Mouse (Mus musculus): ENCODE measurements around the gene Spp1. TPM values are rescaled to one million over a fixed set of nuclear protein-coding genes. Genes with fewer than 3 reads are reported as not detected.

Gene Spp1
- 0.77 and 2.2 TPM in 2 replicates for total RNA-seq (2012; rRNA removed)
- polyA plus RNA-seq (2012; ENCODE audit: insufficient read depth in 1 of 2, insufficient read length in 2 of 2, low read depth in 1 of 2, low replicate concordance in 2 of 2, missing spikeins in 1 of 2), result under 1 TPM in 1 of 2 experiments, not detected in 1; 0.35 TPM

GRCm38 (mm10) chr5:104434835-104435301 is at the start of gene Spp1:
Gene Spp1 (plus strand): TSS chr5:104435118.
- TF ChIP-seq CHD2 (IDR thresholded peaks at IDR 0.05; ENCODE audit: low read length) (no peak), ETS1 (IDR thresholded peaks at IDR 0.05; ENCODE audit: low read depth, low read length) (peak; percentile 43; the same call in 1 of the 2 replicates), UBTF (IDR thresholded peaks at IDR 0.05; ENCODE audit: borderline replicate concordance, insufficient read depth, low read depth, low read length) (no peak), USF1 (IDR thresholded peaks at IDR 0.05; ENCODE audit: low read depth, low read length) (peak; percentile 43), HCFC1 (IDR thresholded peaks at IDR 0.05; ENCODE audit: low read depth, low read length) (no peak), KAT2A (conservative IDR thresholded peaks at IDR 0.05; ENCODE audit: low read depth, low read length) (no peak), MYB (IDR thresholded peaks at IDR 0.05; ENCODE audit: low read depth, low read length) (no peak), MAZ (IDR thresholded peaks at IDR 0.05; ENCODE audit: low read depth, low read length) (no peak), NELFE (IDR thresholded peaks at IDR 0.05; ENCODE audit: low read depth, low read length) (no peak), ZC3H11A (IDR thresholded peaks at IDR 0.05; ENCODE audit: low read depth, low read length) (no peak), RAD21 (IDR thresholded peaks at IDR 0.05; ENCODE audit: low read depth, low read length) (no peak), USF2 (IDR thresholded peaks at IDR 0.05; ENCODE audit: borderline replicate concordance in 1 of 2, insufficient read depth in 1 of 2, low read depth in 1 of 2, low read length in 2 of 2) (no peak), MAFK (IDR thresholded peaks at IDR 0.05; ENCODE audit: borderline replicate concordance, low read depth, low read length) (no peak), TBP (IDR thresholded peaks at IDR 0.05; ENCODE audit: low read depth, low read length) (no peak), ZNF384 (IDR thresholded peaks at IDR 0.05; ENCODE audit: low read depth, low read length) (peak; percentile 89), MAX (IDR thresholded peaks at IDR 0.05; ENCODE audit: low read length) (no peak)
- no peak within 1 kb of the TSS for H3K27ac ChIP-seq (ENCODE audit: control insufficient read depth, low read depth, low read length)
- no peaks in the 10 kb centered on the region for H3K79me2 ChIP-seq (ENCODE audit: control insufficient read depth, insufficient read depth, low read length, poor library complexity)
- no peaks in the 10 kb centered on the region for H3K9me3 ChIP-seq (replicated peaks; ENCODE audit: insufficient read depth, low read length)
- no peaks in the 10 kb centered on the region for H3K27me3 ChIP-seq (ENCODE audit: control insufficient read depth in 1 of 2, insufficient read depth in 2 of 2, low read length in 2 of 2)
- no peaks in the 10 kb centered on the region for H3K4me1 ChIP-seq (ENCODE audit: control insufficient read depth in 1 of 2, insufficient read depth in 2 of 2, low read length in 2 of 2)
- peak; percentile 54 for DNase-seq (ENCODE audit: low read depth, low spot score)
- H3K36me3 ChIP-seq (ENCODE audit: control insufficient read depth in 1 of 2, insufficient read depth in 2 of 2, low read length in 2 of 2), result no peaks in the 10 kb centered on the region
- no peak within 1 kb of the TSS for H3K4me3 ChIP-seq (ENCODE audit: control insufficient read depth in 1 of 2, insufficient read depth in 1 of 2, low read depth in 2 of 2, low read length in 2 of 2)
- H3K9ac ChIP-seq (ENCODE audit: control insufficient read depth, low read depth, low read length, poor library complexity, severe bottlenecking), result no peak within 1 kb of the TSS

DNA sequence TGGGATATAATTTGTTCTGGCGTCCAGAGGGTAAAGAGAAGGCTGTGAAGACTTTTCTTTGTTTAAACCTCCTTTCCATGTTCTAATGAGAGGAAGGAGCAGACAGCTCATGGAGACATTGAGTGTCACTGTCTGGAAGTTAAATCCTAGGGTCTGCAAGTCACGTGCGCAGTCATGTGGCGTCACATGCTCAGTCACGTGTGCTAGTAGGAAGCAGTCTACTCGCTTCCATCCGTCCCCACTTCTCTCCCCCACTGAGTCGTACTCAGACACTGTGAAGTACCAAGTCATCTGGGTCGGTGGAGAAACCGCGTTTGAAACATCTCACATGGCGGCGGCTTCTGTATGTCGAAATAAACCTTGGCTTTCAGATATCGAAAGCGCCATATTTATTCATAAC is 49.4 kb upstream of the Spp1 start:
- H3K9me3 ChIP-seq (replicated peaks; ENCODE audit: insufficient read depth, low read length), result no peaks in the 10 kb centered on the region
- no peak overlapping the region for H3K4me3 ChIP-seq (ENCODE audit: control insufficient read depth in 1 of 2, insufficient read depth in 1 of 2, low read depth in 2 of 2, low read length in 2 of 2)
- H3K9ac ChIP-seq (ENCODE audit: control insufficient read depth, low read depth, low read length, poor library complexity, severe bottlenecking), result no peak overlapping the region
- no peak overlapping the region for H3K27ac ChIP-seq (ENCODE audit: control insufficient read depth, low read depth, low read length)
- TF ChIP-seq NRF1 (IDR thresholded peaks at IDR 0.05; ENCODE audit: insufficient read depth, low read depth, low read length, poor library complexity, severe bottlenecking) (no peak), TAL1 (IDR thresholded peaks at IDR 0.05; ENCODE audit: low read length) (no peak), GABPA (IDR thresholded peaks at IDR 0.05; ENCODE audit: low read depth, low read length) (no peak)
- DNase-seq (ENCODE audit: low read depth, low spot score), result no peak
- H3K4me1 ChIP-seq (ENCODE audit: control insufficient read depth in 1 of 2, insufficient read depth in 2 of 2, low read length in 2 of 2), result no peaks in the 10 kb centered on the region
- no peaks in the 10 kb centered on the region for H3K79me2 ChIP-seq (ENCODE audit: control insufficient read depth, insufficient read depth, low read length, poor library complexity)
- H3K27me3 ChIP-seq (ENCODE audit: control insufficient read depth in 1 of 2, insufficient read depth in 2 of 2, low read length in 2 of 2), result no peaks in the 10 kb centered on the region
- no peaks in the 10 kb centered on the region for H3K36me3 ChIP-seq (ENCODE audit: control insufficient read depth in 1 of 2, insufficient read depth in 2 of 2, low read length in 2 of 2)
